Mouse (Mus musculus) frontal cortex, adult 2 months (tissue): ENCODE results near the gene Ccdc187. TPM values are rescaled to one million over a fixed set of nuclear protein-coding genes. Genes with fewer than 3 reads are reported as not detected.

Experiments
- DNase-seq, 2 experiments: peaks; one replicate each; pipeline ENCODE4 v3.0.0; 2022; ENCODE audit warnings: low spot score in 1 of 2; ENCODE audit errors: extremely low spot score in 1 of 2
- polyA plus RNA-seq: library from polyadenylated mRNA; depleted of rRNA; stranded (reverse); fragments of >200 nt; gene quantifications from 2 replicates; pipeline ENCODE4 v1.2.3, GENCODE M21; 2012; rRNA removed

The Ccdc187 gene
- polyA plus RNA-seq, result 1.6 and 1.8 TPM in 2 replicates

- no peak for DNase-seq
Observed at GRCm38 (mm10) chr2:26294457-26294856, at the start of gene Ccdc187. TSS of gene Ccdc187 (minus strand) at chr2:26294557.

GRCm38 (mm10) chr2:26342609-26343490, 48.5 kb upstream of the Ccdc187 start:
- DNase-seq, result no peak

GRCm38 (mm10) chr2:26342044-26342443, 47.7 kb upstream of the Ccdc187 start:
- DNase-seq, result peak; percentile 80 to 87

GRCm38 (mm10) chr2:26341510-26341981, 47.2 kb upstream of the Ccdc187 start:
- DNase-seq, result peak; percentile 50 to 57

GRCm38 (mm10) chr2:26339204-26339551, 44.8 kb upstream of the Ccdc187 start:
- DNase-seq, result no peak

- DNase-seq, result no peak
Observed at GRCm38 (mm10) chr2:26338302-26339203, 44.2 kb upstream of the Ccdc187 start.

- DNase-seq, result no peak
Observed at GRCm38 (mm10) chr2:26330702-26331101, 36.3 kb upstream of the Ccdc187 start.

- no peak for DNase-seq
Observed at GRCm38 (mm10) chr2:26330056-26330468, 35.7 kb upstream of the Ccdc187 start.

- DNase-seq, result peak in 1 of 2 experiments; percentile 64
Observed at GRCm38 (mm10) chr2:26329402-26329801, 35.0 kb upstream of the Ccdc187 start.

- DNase-seq, result no peak
Observed at GRCm38 (mm10) chr2:26327852-26328251, 33.5 kb upstream of the Ccdc187 start.

GRCm38 (mm10) chr2:26325386-26326181, 31.2 kb upstream of the Ccdc187 start:
- DNase-seq, result peak in 1 of 2 experiments; percentile 60

- peak in 1 of 2 experiments; percentile 73 for DNase-seq
Observed at GRCm38 (mm10) chr2:26324917-26325316, 30.6 kb upstream of the Ccdc187 start.

GRCm38 (mm10) chr2:26323589-26324325, 29.4 kb upstream of the Ccdc187 start:
- DNase-seq, result no peak

GRCm38 (mm10) chr2:26320245-26321185, 26.2 kb upstream of the Ccdc187 start:
- no peak for DNase-seq

GRCm38 (mm10) chr2:26319519-26320244, 25.3 kb upstream of the Ccdc187 start:
- no peak for DNase-seq

GRCm38 (mm10) chr2:26319109-26319508, 24.8 kb upstream of the Ccdc187 start:
- no peak for DNase-seq

- no peak for DNase-seq
Observed at GRCm38 (mm10) chr2:26317991-26318672, 23.8 kb upstream of the Ccdc187 start.
